Mouse (Mus musculus) neural tube, embryonic 12.5 days (tissue): ENCODE results near the gene Upk1b. TPM values are rescaled to one million over a fixed set of nuclear protein-coding genes. Genes with fewer than 3 reads are reported as not detected.

Experiments used
- ATAC-seq: fragments of 200-750 bp; cut with Nextera tagmentation; 2 replicates; pipeline ENCODE4 v1.8.0; 2017; ENCODE audit warnings: low read depth, mild to moderate bottlenecking, moderate TSS enrichment, moderate library complexity; ENCODE audit not compliant: low FRiP score
- H3K27ac ChIP-seq: fragments of 300-500 bp; sonication (generic); 2 replicates; pipeline ENCODE4 v1.5.1; 2016
- H3K27me3 ChIP-seq: fragments of 300-500 bp; sonication (generic); replicated peaks from 2 replicates; pipeline ENCODE4 v1.6.1; 2016; ENCODE audit warnings: mild to moderate bottlenecking
- H3K36me3 ChIP-seq: fragments of 300-500 bp; sonication (generic); 2 replicates; pipeline ENCODE4 v1.6.1; 2016; ENCODE audit warnings: mild to moderate bottlenecking
- H3K4me1 ChIP-seq: fragments of 300-500 bp; sonication (generic); 2 replicates; pipeline ENCODE4 v1.6.1; 2016
- H3K4me2 ChIP-seq: fragments of 300-500 bp; sonication (generic); replicated peaks from 2 replicates; pipeline ENCODE4 v1.6.1; 2016; ENCODE audit warnings: mild to moderate bottlenecking
- H3K4me3 ChIP-seq: fragments of 300-500 bp; sonication (generic); 2 replicates; pipeline ENCODE4 v1.5.1; 2016
- H3K9ac ChIP-seq: fragments of 300-500 bp; sonication (generic); 2 replicates; pipeline ENCODE4 v1.6.1; 2016; ENCODE audit warnings: mild to moderate bottlenecking
- H3K9me3 ChIP-seq: fragments of 300-500 bp; sonication (generic); 2 replicates; pipeline ENCODE4 v1.6.1; 2016; ENCODE audit warnings: mild to moderate bottlenecking
- WGBS: fragments of 180-500 bp; shearing (Covaris S2); methylation state at CpG from one replicate; pipeline ENCODE4 v1.1.7; 2016; 5-methylcytosine and 5-hydroxymethylcytosine counted together
- polyA plus RNA-seq: library from polyadenylated mRNA; unstranded; fragments of >200 nt; fragmentation: Nextera tagmentation; extraction: Ambion mirVana; gene quantifications from 2 replicates; pipeline ENCODE4 v1.2.1, GENCODE M21; 2016

Gene Upk1b
- polyA plus RNA-seq, 1 experiment from 2014 or later = 1.4 TPM

DNA sequence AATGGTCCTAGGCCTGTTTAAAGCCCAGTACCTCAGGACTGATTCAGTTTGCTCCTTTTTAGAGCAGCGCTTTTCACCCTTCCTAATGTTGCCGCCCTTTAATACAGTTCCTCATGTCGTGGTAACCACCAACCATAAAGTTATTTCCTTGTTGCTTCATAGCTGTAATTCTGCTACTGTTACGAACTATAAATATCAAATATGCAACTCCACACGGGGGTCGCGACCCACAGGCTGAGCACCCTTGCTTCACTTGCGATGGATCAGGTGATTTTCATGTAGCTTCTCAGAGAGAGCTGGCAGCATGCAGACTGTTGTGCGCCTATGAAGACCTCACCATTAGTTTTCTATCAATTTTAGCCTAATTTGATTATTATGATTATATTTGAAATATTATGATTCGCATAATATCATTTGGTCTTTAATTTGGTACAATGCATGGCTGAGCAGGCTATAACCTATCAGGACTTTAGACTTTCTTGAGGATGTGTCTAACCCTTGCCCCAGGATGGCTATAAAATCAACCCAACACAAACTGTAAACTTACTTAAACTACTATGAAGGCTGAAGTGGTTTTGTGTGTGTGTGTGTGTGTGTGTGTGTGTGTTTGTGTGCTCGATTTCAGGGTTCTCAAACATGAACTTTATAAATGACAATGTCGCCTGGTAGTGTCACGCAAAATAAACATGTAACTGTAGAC is 58.8 kb downstream of the Upk1b start:
- Histone ChIP-seq H3K9ac (no peak overlapping the region), H3K4me1 (peaks cover 9% of the 10 kb centered on the region; the same call in 1 of the 2 replicates), H3K9me3 (no peaks in the 10 kb centered on the region), H3K4me2 (peak overlapping the region; percentile 96), H3K27ac (no peak overlapping the region), H3K36me3 (no peaks in the 10 kb centered on the region), H3K4me3 (peak overlapping the region; percentile 75; the same call in 1 of the 2 replicates), H3K27me3 (no peaks in the 10 kb centered on the region; the same call in 1 of the 2 replicates)
- WGBS = 85% methylated on average over 13 of the region's 13 CpGs
- ATAC-seq = no peak

DNA sequence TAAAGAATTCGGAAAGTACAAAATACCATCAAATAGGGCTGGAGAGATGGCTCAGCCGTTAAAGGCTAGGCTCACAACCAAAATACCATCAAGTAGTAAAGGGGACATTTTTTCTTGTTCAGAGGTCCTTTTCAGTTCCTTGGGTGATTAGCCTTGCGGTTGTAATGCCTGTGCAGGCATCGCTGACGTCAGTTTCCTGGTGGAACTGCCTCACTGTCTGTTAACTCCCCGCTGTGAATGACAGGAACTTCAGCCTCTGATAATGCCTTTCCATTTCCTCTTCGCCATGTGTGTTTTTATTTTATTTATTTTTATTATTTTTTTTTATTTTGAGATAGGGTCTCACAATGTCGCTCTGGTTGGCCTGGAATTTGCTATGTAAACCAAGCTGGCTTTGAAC is 69.2 kb downstream of the Upk1b start:
- Histone ChIP-seq H3K27ac (no peak overlapping the region), H3K36me3 (no peaks in the 10 kb centered on the region), H3K9me3 (no peaks in the 10 kb centered on the region), H3K4me2 (no peak overlapping the region), H3K9ac (no peak overlapping the region), H3K27me3 (no peaks in the 10 kb centered on the region), H3K4me3 (no peak overlapping the region), H3K4me1 (no peaks in the 10 kb centered on the region)
- 58% methylated on average over 8 of the region's 8 CpGs for WGBS
- ATAC-seq = no peak

DNA sequence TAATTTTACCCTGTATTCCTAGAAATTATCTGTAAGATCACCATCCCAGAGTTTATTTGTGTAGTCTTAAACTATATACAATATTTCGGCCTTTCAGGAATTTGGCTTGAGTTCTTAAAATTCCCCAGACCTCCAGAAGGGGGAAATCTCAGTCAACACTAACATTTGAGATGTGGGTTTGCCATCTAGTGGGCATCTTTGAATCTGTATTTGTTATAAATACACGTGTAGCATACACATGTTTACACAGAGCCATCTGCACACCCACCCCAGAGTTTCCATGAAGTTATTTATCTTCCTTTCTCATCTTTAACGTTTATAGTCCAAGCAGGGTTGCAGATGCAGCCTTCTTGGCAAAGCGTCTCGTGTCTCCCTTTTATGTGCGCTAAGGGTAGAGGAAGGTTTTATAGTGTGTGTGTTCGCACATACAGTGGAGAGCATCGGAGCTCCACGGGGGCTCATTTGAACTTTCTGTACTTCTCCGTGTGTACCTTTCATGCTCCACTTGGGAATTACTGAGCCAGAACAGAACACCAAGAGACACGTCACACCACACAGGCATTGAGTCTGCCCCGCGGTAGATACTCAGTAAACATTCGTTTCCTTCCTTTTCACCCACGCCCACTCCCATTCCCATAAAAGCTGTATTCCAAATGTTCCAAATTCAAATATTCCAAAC is 70.4 kb downstream of the Upk1b start:
- H3K36me3 ChIP-seq = no peaks in the 10 kb centered on the region

DNA sequence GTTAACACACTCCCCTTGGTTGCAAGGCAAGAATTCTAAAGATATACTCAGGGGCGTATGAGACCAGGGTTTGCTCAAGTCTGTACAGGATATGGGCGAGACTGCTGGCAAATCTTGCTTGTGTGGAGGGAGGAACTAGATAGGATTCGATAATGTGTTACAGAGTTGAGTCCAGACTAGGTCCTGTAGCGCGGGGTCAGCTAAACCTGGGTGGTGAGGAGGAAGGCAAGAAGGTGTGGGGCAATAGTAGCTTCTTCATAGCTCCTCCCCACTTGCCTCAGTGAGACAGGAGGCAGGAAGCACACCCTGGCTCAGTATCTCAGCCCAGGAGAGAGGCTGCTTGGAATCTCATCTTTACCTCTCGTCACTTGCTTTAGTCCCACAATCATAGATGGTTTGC is 71.0 kb downstream of the Upk1b start:
- WGBS = 88% methylated on average over 6 of the region's 6 CpGs
- no peak overlapping the region for H3K4me2 ChIP-seq
- H3K27ac ChIP-seq = no peak overlapping the region
- H3K4me1 ChIP-seq = no peaks in the 10 kb centered on the region
- no peak overlapping the region for H3K4me3 ChIP-seq
- ATAC-seq = no peak
- H3K9me3 ChIP-seq = no peaks in the 10 kb centered on the region
- no peaks in the 10 kb centered on the region for H3K27me3 ChIP-seq
- no peaks in the 10 kb centered on the region for H3K36me3 ChIP-seq
- no peak overlapping the region for H3K9ac ChIP-seq

More for the DNA sequence above, 70.4 kb downstream of the Upk1b start:
- ATAC-seq = no peak
- Histone ChIP-seq H3K4me2 (0 out of 2 replicates have a peak overlapping the region, but pooled peaks have one; percentile 1), H3K4me3 (no peak overlapping the region), H3K9ac (0 out of 2 replicates have a peak overlapping the region, but pooled peaks have one; percentile 13), H3K9me3 (no peaks in the 10 kb centered on the region), H3K4me1 (no peaks in the 10 kb centered on the region), H3K27ac (no peak overlapping the region), H3K27me3 (no peaks in the 10 kb centered on the region)
- WGBS = 65% methylated on average over 15 of the region's 15 CpGs

DNA sequence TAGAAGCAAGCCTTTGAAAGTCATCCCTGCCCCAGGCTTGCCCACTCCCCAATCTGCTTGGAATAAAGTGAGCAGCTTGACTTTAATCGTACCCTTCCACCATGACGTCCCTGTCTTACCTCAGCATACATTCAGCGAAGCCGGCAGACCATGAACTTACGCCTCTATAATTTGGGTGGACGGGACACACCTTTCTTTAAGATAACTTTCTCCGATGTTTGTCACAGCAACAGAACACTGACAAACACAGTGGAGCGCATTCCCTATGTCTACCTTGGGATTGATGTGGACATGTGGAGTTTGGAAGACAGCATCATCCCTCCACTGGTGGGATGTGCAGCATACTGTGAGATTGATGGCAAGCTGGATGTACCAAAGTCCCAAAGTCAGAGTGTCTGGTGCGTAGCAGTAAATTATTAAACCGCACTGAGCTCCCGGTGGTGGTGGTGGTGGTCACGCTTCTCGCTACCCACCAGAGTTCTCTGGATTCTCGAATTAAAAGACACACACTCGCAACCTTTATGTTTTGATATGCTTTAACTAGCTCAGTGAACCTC is 71.5 kb downstream of the Upk1b start:
- H3K27ac ChIP-seq = no peak overlapping the region
- no peaks in the 10 kb centered on the region for H3K9me3 ChIP-seq
- 91% methylated on average over 15 of the region's 15 CpGs for WGBS
- H3K4me3 ChIP-seq = no peak overlapping the region
- H3K4me2 ChIP-seq = no peak overlapping the region
- no peak for ATAC-seq
- H3K27me3 ChIP-seq = no peaks in the 10 kb centered on the region
- H3K4me1 ChIP-seq = no peaks in the 10 kb centered on the region
- no peak overlapping the region for H3K9ac ChIP-seq
- H3K36me3 ChIP-seq = no peaks in the 10 kb centered on the region

DNA sequence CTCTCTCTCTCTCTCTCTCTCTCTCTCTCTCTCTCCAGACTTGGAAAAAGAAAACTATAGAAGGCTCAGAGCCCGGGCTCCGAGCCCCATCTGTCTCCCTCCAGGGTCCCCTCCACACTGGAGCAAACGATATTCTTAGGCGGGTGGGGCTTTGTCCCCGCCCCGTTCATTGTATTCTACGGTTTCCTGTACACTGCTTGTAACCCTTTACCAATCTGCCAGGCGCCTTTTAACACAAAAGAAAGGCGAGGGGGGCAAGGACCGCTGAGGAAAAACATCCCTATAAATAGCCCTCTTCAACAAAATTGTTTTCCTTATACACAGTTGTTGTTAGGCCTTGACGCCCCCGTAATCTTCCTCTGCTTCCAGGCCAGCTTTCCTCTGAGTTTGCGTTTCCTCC is 75.2 kb downstream of the Upk1b start:
- Histone ChIP-seq H3K27ac (no peak overlapping the region), H3K27me3 (no peaks in the 10 kb centered on the region), H3K36me3 (no peaks in the 10 kb centered on the region), H3K4me1 (no peaks in the 10 kb centered on the region), H3K4me2 (no peak overlapping the region), H3K4me3 (no peak overlapping the region), H3K9me3 (no peaks in the 10 kb centered on the region), H3K9ac (no peak overlapping the region)
- ATAC-seq = no peak
- 59% methylated on average over 13 of the region's 13 CpGs for WGBS

DNA sequence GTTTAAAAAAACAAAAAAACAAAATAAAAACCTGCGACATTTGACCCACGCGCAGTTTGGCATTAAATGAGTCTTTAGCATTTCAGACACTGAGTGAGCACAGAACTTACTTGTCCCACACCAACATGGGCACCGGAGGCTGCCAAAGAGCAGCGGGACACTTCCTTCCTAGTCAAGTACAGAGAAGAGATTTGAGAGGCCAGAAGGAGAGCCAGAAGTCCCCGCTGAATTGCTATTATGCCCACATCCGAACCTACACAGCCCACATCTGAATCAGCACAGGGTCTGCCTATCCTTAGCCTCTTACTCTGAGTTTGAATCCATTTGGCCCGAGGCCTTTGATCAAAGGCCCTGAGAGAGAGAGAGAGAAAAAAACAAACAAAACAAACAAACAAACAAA is 75.9 kb downstream of the Upk1b start:
- Histone ChIP-seq H3K4me2 (no peak overlapping the region), H3K36me3 (no peaks in the 10 kb centered on the region), H3K4me3 (no peak overlapping the region), H3K27me3 (no peaks in the 10 kb centered on the region), H3K4me1 (no peaks in the 10 kb centered on the region), H3K9ac (no peak overlapping the region), H3K27ac (no peak overlapping the region), H3K9me3 (no peaks in the 10 kb centered on the region)
- no peak for ATAC-seq
- 82% methylated on average over 8 of the region's 8 CpGs for WGBS

Other genes starting within 250 kb of the Upk1b start
- gene Tmem39a, start 241.6 kb downstream of the Upk1b start, polyA plus RNA-seq = 67.1 and 68.6 TPM in 2 replicates
- 8.7 and 10.1 TPM in 2 replicates for gene Arhgap31, start 87.1 kb downstream of the Upk1b start, polyA plus RNA-seq
- gene B4galt4, start 58.1 kb downstream of the Upk1b start, polyA plus RNA-seq = 20.7 and 21.4 TPM in 2 replicates
- gene 4930435E12Rik, start 28.4 kb upstream of the Upk1b start, polyA plus RNA-seq = not detected in 2 replicates
- gene Igsf11, start 92.3 kb upstream of the Upk1b start, polyA plus RNA-seq = 4.3 and 4.6 TPM in 2 replicates